Mouse (Mus musculus) B cell, adult 2 months (primary cell): ENCODE data around the gene Sephs1.

Source experiments
- DNase-seq, 2 experiments: peaks; one replicate each; pipeline ENCODE4 v3.0.0; 2022

Gene Sephs1

GRCm38 (mm10) chr2:4881350-4882248 lies at the start of gene Sephs1:
TSS of gene Sephs1 (plus strand) at chr2:4881564.
- DNase-seq, result peak; percentile 81 to 83

- DNase-seq, result no peak
These were observed 49.2 kb upstream of the Sephs1 start for GRCm38 (mm10) chr2:4832166-4832565.

- DNase-seq, result no peak
These were observed 31.9 kb upstream of the Sephs1 start for GRCm38 (mm10) chr2:4849449-4849848.

- no peak for DNase-seq
These were observed 24.2 kb upstream of the Sephs1 start for GRCm38 (mm10) chr2:4857186-4857585.

- no peak for DNase-seq
These were observed 23.2 kb upstream of the Sephs1 start for GRCm38 (mm10) chr2:4858161-4858560.

- peak; percentile 80 for DNase-seq
These were observed 17.2 kb upstream of the Sephs1 start for GRCm38 (mm10) chr2:4864008-4864816.

- no peak for DNase-seq
These were observed 16.5 kb upstream of the Sephs1 start for GRCm38 (mm10) chr2:4864817-4865296.

- no peak for DNase-seq
These were observed 13.2 kb upstream of the Sephs1 start for GRCm38 (mm10) chr2:4868028-4868725.

GRCm38 (mm10) chr2:4872740-4873139 lies 8.6 kb upstream of the Sephs1 start:
- no peak for DNase-seq

GRCm38 (mm10) chr2:4873331-4873730 lies 8.0 kb upstream of the Sephs1 start:
- no peak for DNase-seq

GRCm38 (mm10) chr2:4875090-4875489 lies 6.3 kb upstream of the Sephs1 start:
- DNase-seq, result no peak

- DNase-seq, result no peak
These were observed 5.2 kb upstream of the Sephs1 start for GRCm38 (mm10) chr2:4876131-4876530.

- peak; percentile 24 to 28 for DNase-seq
These were observed 521 bp upstream of the Sephs1 start for GRCm38 (mm10) chr2:4880737-4881349.

GRCm38 (mm10) chr2:4882249-4882791 lies 956 bp downstream of the Sephs1 start:
- peak; percentile 70 to 73 for DNase-seq

- peak; percentile 17 for DNase-seq
These were observed 1.8 kb downstream of the Sephs1 start for GRCm38 (mm10) chr2:4883009-4883704.

- DNase-seq, result no peak
These were observed 5.5 kb downstream of the Sephs1 start for GRCm38 (mm10) chr2:4886896-4887295.

- no peak for DNase-seq
These were observed 14.2 kb downstream of the Sephs1 start for GRCm38 (mm10) chr2:4895598-4895997.

GRCm38 (mm10) chr2:4896970-4897369 lies 15.6 kb downstream of the Sephs1 start:
- no peak for DNase-seq

- DNase-seq, result no peak
These were observed 19.3 kb downstream of the Sephs1 start for GRCm38 (mm10) chr2:4900624-4901023.

- no peak for DNase-seq
These were observed 21.0 kb downstream of the Sephs1 start for GRCm38 (mm10) chr2:4902346-4902745.

- DNase-seq, result no peak
These were observed 25.8 kb downstream of the Sephs1 start for GRCm38 (mm10) chr2:4907120-4907519.

GRCm38 (mm10) chr2:4907916-4908315 lies 26.6 kb downstream of the Sephs1 start:
- no peak for DNase-seq
